Mouse (Mus musculus) heart, postnatal 0 days (tissue): ENCODE data around the gene Btbd11. TPM values are rescaled to one million over a fixed set of nuclear protein-coding genes. Genes with fewer than 3 reads are reported as not detected.

ENCODE experiments used
- ATAC-seq: fragments of 200-750 bp; cut with Nextera tagmentation; 2 replicates; pipeline ENCODE4 v1.8.0; 2017; ENCODE audit warnings: low read depth, moderate number of reproducible peaks, moderate library complexity; ENCODE audit not compliant: insufficient read depth
- DNase-seq: peaks from one replicate; pipeline ENCODE4 v3.0.0-alpha.2; 2016; ENCODE audit warnings: low spot score
- H3K27ac ChIP-seq: fragments of 300-500 bp; sonication (generic); 2 replicates; pipeline ENCODE4 v1.5.1; 2014; ENCODE audit warnings: low read depth, mild to moderate bottlenecking
- H3K27me3 ChIP-seq: fragments of 300-500 bp; sonication (generic); 2 replicates; pipeline ENCODE4 v1.6.1; 2014; ENCODE audit warnings: low read length, mixed read lengths; ENCODE audit not compliant: control insufficient read depth, insufficient read depth
- H3K36me3 ChIP-seq: fragments of 300-500 bp; sonication (generic); replicated peaks from 2 replicates; pipeline ENCODE4 v1.6.1; 2014; ENCODE audit warnings: low read length, mixed read lengths; ENCODE audit not compliant: control insufficient read depth, insufficient read depth
- H3K4me1 ChIP-seq: fragments of 300-500 bp; sonication (generic); 2 replicates; pipeline ENCODE4 v1.6.1; 2014; ENCODE audit warnings: antibody characterized with exemption; ENCODE audit not compliant: control insufficient read depth, insufficient read depth
- H3K4me2 ChIP-seq: fragments of 300-500 bp; sonication (generic); 2 replicates; pipeline ENCODE4 v1.6.1; 2014; ENCODE audit warnings: low read depth, mild to moderate bottlenecking, low read length, moderate library complexity
- H3K4me3 ChIP-seq: fragments of 300-500 bp; sonication (generic); 2 replicates; pipeline ENCODE4 v1.5.1; 2014; ENCODE audit warnings: low read depth, low read length
- H3K9ac ChIP-seq: fragments of 300-500 bp; sonication (generic); replicated peaks from 2 replicates; pipeline ENCODE4 v1.6.1; 2014; ENCODE audit warnings: low read depth, low read length, mixed read lengths
- H3K9me3 ChIP-seq: fragments of 300-500 bp; sonication (generic); replicated peaks from 2 replicates; pipeline ENCODE4 v1.6.1; 2016; ENCODE audit warnings: low read length; ENCODE audit not compliant: control insufficient read depth
- CTCF ChIP-seq: IDR thresholded peaks from 2 replicates; pipeline ENCODE4 v1.5.1; 2016; ENCODE audit warnings: antibody characterized with exemption, control low read depth, low read depth
- EP300 ChIP-seq: IDR thresholded peaks from 2 replicates; pipeline ENCODE4 v1.6.1; 2016; ENCODE audit warnings: antibody characterized with exemption, low read depth
- WGBS: fragments of 180-500 bp; shearing (Covaris S2); extraction: QIAGEN DNeasy Blood & Tissue Kit; methylation state at CpG from one replicate; pipeline ENCODE4 v1.1.7; 2014; 5-methylcytosine and 5-hydroxymethylcytosine counted together
- polyA plus RNA-seq: library from polyadenylated mRNA; unstranded; fragments of >200 nt; fragmentation: Nextera tagmentation; extraction: Ambion mirVana; gene quantifications from 2 replicates; pipeline ENCODE4 v1.2.1, GENCODE M21; 2015
- total RNA-seq: library from RNA; depleted of rRNA; stranded (reverse); fragments of >200 nt; gene quantifications from 2 replicates; pipeline ENCODE4 v1.2.3, GENCODE M21; 2014; ENCODE audit warnings: low replicate concordance

Btbd11 gene
- total and polyA plus RNA-seq, 2 experiments from 2014 or later, result 0.20 to 0.50 TPM

DNA sequence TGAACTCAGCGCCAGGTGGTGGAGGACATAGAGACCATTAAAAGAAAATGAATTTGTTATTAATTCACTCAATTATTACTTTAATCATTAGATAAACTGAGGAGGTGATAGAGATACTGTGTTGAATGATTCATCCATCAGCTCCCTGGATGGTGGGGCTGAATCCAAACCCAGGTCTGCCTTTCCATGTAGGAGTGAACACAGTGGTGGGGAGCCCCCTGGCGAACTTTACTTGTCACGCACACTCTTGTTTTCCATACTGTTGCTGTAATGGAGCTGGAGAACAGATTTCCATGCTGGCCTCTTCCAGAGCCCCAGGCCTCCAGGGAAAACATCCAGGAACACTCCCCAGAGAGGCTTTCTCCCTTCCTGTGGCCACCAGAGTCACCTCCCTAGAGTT is 50.6 kb downstream of the Btbd11 start:
- no peaks in the 10 kb centered on the region for H3K36me3 ChIP-seq
- no peak overlapping the region for H3K27ac ChIP-seq
- no peak overlapping the region for H3K4me2 ChIP-seq
- no peak overlapping the region for H3K4me3 ChIP-seq
- no peak for ATAC-seq
- H3K9ac ChIP-seq, result no peak overlapping the region
- H3K9me3 ChIP-seq, result peaks cover 3% of the 10 kb centered on the region; the same call in 1 of the 2 replicates
- no peaks in the 10 kb centered on the region for H3K4me1 ChIP-seq
- TF ChIP-seq EP300 (no peak), CTCF (no peak)
- no peak for DNase-seq
- 78% methylated on average over 3 of the region's 3 CpGs for WGBS
- no peaks in the 10 kb centered on the region for H3K27me3 ChIP-seq

DNA sequence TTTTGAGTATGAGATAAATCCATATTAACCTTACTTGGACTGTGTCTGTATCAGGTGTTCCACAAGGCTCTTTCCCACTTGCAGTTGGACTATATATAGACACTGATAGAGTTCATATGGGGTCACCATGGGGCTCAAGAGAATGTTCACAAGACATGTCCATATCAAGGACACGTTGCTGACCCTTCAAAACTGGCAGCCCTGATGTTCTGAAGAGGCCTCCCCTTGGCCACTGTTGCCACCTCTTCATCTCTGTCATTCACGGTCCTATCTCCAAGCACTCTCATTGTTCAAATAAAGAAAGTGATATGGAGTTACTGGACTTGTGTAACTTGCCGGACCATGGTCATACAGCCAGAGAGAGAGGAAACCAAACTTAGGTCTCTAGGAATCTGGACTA is 56.8 kb downstream of the Btbd11 start:
- Histone ChIP-seq H3K4me3 (no peak overlapping the region), H3K27me3 (no peaks in the 10 kb centered on the region), H3K4me2 (no peak overlapping the region), H3K4me1 (no peaks in the 10 kb centered on the region), H3K36me3 (no peaks in the 10 kb centered on the region), H3K27ac (no peak overlapping the region), H3K9me3 (no peaks in the 10 kb centered on the region), H3K9ac (no peak overlapping the region)
- no peak for TF ChIP-seq EP300
- TF ChIP-seq CTCF, result no peak
- DNase-seq (no peak), ATAC-seq (no peak)
- 37% methylated on average over 3 of the region's 3 CpGs for WGBS

DNA sequence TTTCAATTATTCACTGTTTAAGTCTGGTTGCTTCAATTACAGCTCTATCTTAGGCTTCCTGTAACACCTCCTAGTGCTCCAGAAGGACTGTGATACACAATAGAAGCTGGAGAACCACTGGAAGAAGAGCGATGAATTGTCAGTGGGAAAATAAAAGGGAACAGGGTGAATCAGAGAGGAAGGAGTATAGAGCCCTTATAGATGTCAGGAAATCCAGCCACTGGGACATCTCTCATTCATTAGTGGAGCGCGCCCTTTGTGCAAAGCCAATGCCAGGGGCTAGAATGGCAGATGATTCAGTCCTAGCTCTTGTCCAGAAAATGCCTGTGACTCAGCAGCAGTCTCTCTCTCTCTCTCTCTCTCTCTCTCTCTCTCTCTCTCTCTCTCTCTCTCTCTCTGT is 59.3 kb downstream of the Btbd11 start:
- H3K27ac ChIP-seq, result no peak overlapping the region
- no peaks in the 10 kb centered on the region for H3K36me3 ChIP-seq
- ATAC-seq (no peak), DNase-seq (no peak)
- no peaks in the 10 kb centered on the region for H3K4me1 ChIP-seq
- H3K4me2 ChIP-seq, result no peak overlapping the region
- TF ChIP-seq CTCF, result no peak
- TF ChIP-seq EP300, result no peak
- no peak overlapping the region for H3K4me3 ChIP-seq
- no peaks in the 10 kb centered on the region for H3K27me3 ChIP-seq
- no peak overlapping the region for H3K9ac ChIP-seq
- H3K9me3 ChIP-seq, result no peaks in the 10 kb centered on the region
- 88% methylated on average over 3 of the region's 3 CpGs for WGBS

DNA sequence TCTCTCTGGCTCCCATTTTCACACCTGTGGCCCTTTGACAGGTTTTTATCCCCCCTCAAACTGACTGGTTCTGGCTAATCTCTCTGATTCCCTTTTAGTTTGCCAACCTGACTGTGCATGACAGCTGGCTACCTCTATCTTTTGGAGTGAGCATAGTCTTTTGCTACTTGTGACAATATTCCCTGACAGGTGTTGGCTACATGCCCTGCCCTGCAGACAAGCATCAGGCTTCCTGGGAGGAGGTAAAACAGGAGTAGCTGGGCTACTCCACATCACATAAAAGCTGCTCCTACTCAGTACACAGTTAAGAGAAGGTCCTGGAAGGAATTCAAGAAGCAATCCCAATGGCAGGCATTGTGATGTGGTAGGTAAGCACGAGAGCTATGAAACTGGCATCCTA is 60.1 kb downstream of the Btbd11 start:
- Histone ChIP-seq H3K4me3 (no peak overlapping the region), H3K36me3 (no peaks in the 10 kb centered on the region), H3K9me3 (no peaks in the 10 kb centered on the region), H3K27ac (no peak overlapping the region), H3K4me2 (no peak overlapping the region), H3K27me3 (no peaks in the 10 kb centered on the region), H3K4me1 (no peaks in the 10 kb centered on the region), H3K9ac (no peak overlapping the region)
- no peak for TF ChIP-seq CTCF
- TF ChIP-seq EP300, result no peak
- 62% methylated on average over 1 of the region's 1 CpGs for WGBS
- ATAC-seq (no peak), DNase-seq (no peak)

DNA sequence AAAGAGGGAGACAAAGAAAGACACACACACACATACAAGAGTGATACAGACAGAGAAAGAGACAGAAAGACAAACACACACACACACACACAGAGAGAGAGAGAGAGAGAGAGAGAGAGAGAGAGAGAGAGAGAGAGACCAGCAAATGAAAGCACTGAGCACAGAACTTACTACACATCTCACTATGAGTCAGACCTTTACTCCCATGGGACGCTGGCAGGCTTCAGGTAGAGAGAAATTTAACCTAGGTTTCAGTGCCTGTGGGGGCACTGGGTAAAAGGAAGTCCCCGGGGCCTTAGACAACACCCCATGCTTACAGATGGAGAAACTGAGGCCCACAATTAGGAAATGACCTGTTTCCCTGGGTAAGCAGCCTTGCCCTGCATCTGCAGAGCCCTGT is 61.3 kb downstream of the Btbd11 start:
- DNase-seq (no peak), ATAC-seq (no peak)
- WGBS, result 76% methylated on average over 2 of the region's 2 CpGs
- Histone ChIP-seq H3K27me3 (no peaks in the 10 kb centered on the region), H3K4me3 (no peak overlapping the region), H3K4me2 (no peak overlapping the region), H3K4me1 (no peaks in the 10 kb centered on the region), H3K36me3 (no peaks in the 10 kb centered on the region), H3K27ac (no peak overlapping the region), H3K9me3 (no peaks in the 10 kb centered on the region), H3K9ac (no peak overlapping the region)
- no peak for TF ChIP-seq CTCF
- no peak for TF ChIP-seq EP300

DNA sequence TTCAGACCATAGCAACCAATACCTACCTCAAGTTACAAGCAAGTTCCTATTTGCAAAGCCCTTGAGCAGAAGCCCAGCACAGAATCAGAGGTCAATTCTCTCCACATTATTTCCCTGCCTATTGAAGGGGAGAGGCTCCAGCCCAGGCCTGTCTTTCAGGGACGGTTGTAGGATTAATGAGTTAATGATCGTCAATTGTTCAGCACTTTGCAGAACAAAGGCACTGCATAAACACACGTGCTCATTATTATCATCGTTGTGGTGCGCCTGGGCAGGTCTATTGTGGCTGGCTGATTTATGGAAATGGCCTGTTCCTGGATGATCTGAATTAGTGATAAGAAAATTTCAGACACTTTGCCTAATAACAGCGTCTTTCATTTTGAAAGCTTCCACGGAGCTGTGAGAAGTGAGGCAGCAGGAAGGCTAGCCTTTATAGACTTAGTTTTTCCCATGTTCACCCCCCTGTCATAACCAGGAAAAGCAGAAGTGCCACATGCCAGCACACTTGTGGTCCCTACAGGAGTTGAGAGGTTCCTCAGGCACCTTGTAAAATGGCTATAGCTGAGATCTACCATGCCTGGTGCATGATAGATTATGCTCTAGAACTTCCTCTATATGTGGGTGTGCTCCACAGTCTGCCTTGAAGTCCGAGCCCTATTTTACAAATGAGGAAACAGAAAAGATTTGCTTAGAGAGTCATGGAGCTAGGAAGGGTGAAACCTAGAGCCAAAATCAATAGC is 65.2 kb downstream of the Btbd11 start:
- H3K27ac ChIP-seq, result no peak overlapping the region
- WGBS, result 65% methylated on average over 8 of the region's 8 CpGs
- H3K27me3 ChIP-seq, result no peaks in the 10 kb centered on the region; the same call in 1 of the 2 replicates
- no peak overlapping the region for H3K4me3 ChIP-seq
- TF ChIP-seq CTCF (no peak), EP300 (no peak)
- H3K4me2 ChIP-seq, result no peak overlapping the region
- DNase-seq, result no peak
- ATAC-seq, result no peak
- no peaks in the 10 kb centered on the region for H3K9me3 ChIP-seq
- no peak overlapping the region for H3K9ac ChIP-seq
- no peaks in the 10 kb centered on the region for H3K36me3 ChIP-seq
- H3K4me1 ChIP-seq, result no peaks in the 10 kb centered on the region
